Mouse (Mus musculus): ENCODE results near the gene Cfi. TPM values are rescaled to one million over a fixed set of nuclear protein-coding genes. Genes with fewer than 3 reads are reported as not detected.

Gene Cfi
- 1.2 TPM in 1 of 2 replicates, not detected in the other for total RNA-seq (2014; rRNA removed)
- 0.33 and 0.42 TPM in 2 replicates for polyA plus RNA-seq (2015; fragmentation: Nextera tagmentation; extraction: Ambion mirVana)

DNA sequence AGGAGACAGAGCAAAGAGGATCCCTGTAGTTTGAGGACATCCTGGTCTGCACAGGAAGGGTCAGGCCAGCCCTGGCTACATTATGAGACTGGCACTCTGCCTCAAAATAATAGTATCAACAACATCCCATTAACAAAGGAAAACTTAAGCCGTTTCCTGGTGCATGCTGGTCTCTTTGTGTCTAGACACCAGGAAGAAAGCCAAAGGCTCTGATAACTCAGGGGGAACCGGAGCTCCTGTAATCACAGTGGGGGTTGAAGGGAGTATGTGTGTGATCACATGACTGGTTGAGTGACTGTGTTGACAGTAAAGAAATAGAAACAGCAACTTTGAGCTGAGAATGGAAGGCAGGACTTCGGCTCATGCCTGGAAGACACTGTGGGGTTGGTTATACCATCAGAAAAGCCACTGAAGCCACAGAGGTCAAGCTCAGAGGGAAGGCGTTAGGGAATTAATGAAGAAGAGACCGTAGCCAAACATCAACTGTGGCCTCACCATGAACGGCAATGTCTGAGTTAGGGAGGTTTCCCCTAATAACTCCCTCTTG is at the start of gene Cfi:
TSS of gene Cfi (plus strand) at position 497 of the 547 bp plus-strand sequence.
- WGBS, result 58% methylated on average over 6 of the region's 6 CpGs

DNA sequence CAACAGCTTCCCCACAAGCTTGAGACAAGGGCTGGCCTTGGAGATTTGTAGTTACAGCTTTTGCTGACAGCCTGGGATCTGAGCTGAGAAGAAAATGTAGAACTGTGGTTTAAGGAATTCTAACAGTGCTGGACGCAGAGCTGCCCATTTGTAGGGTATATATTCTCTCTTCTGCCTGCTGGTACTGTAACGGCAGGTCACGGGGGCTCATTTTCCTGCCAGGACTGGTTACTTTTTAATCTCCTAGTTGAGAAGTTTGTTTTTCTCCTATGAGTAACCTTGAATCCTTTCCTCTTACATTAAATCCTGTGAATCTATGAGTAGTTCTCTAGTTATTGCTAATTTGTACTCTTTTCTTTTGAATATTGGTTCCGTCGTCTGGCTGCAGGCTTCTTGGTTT is 41.9 kb upstream of the Cfi start:
- H3K4me2 ChIP-seq (ENCODE audit: low read depth, low read length, poor library complexity, severe bottlenecking), result no peak overlapping the region
- no peak for ATAC-seq (ENCODE audit: low FRiP score)
- H3K27me3 ChIP-seq (ENCODE audit: insufficient read depth, low read length), result no peaks in the 10 kb centered on the region
- H3K9ac ChIP-seq (replicated peaks; ENCODE audit: low read length, poor library complexity, severe bottlenecking), result no peak overlapping the region
- TF ChIP-seq CTCF (IDR thresholded peaks at IDR 0.05), result no peak
- 93% methylated on average over 5 of the region's 5 CpGs for WGBS
- DNase-seq (ENCODE audit: low spot score), result no peak
- no peak overlapping the region for H3K27ac ChIP-seq (ENCODE audit: low read depth, low read length)
- no peaks in the 10 kb centered on the region for H3K36me3 ChIP-seq (ENCODE audit: insufficient read depth, low read length)
- H3K9me3 ChIP-seq (ENCODE audit: low read length), result no peaks in the 10 kb centered on the region
- H3K4me1 ChIP-seq (ENCODE audit: insufficient read depth, low read length), result no peaks in the 10 kb centered on the region
- H3K4me3 ChIP-seq (ENCODE audit: low read depth, low read length), result no peak overlapping the region

More for the DNA sequence above, at the start of gene Cfi:
- no peak within 1 kb of the TSS for H3K9ac ChIP-seq (replicated peaks; ENCODE audit: low read length, poor library complexity, severe bottlenecking)
- H3K4me1 ChIP-seq (ENCODE audit: insufficient read depth, low read length), result no peaks in the 10 kb centered on the region
- H3K27me3 ChIP-seq (ENCODE audit: insufficient read depth, low read length), result no peaks in the 10 kb centered on the region; the same call in 1 of the 2 replicates
- no peaks in the 10 kb centered on the region for H3K9me3 ChIP-seq (ENCODE audit: low read length)
- no peak within 1 kb of the TSS for H3K4me3 ChIP-seq (ENCODE audit: low read depth, low read length)
- no peak for TF ChIP-seq CTCF (IDR thresholded peaks at IDR 0.05)
- no peak for ATAC-seq (ENCODE audit: low FRiP score)
- H3K27ac ChIP-seq (ENCODE audit: low read depth, low read length), result no peak within 1 kb of the TSS
- DNase-seq (ENCODE audit: low spot score), result no peak
- H3K4me2 ChIP-seq (ENCODE audit: low read depth, low read length, poor library complexity, severe bottlenecking), result peak within 1 kb of the TSS; percentile 22; the same call in 1 of the 2 replicates
- no peaks in the 10 kb centered on the region for H3K36me3 ChIP-seq (ENCODE audit: insufficient read depth, low read length)

DNA sequence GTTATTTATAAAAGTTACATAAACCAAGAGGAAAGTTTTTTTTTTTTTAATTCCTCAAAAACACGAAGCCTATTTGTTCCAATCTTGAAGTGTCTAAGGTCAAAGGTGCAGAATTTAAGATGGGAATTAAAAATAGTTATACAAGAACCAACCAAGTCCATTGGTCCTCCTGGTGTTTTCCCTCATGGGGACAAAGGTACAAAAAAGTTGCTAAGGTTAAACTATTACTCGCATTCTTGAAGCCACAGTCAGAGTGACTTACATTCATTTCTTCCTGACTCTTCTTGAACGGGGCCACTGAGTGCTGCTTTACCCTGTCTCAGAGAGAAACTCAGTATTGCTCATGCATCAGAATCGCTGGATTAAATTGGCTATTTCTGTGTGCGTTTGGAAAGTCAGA is 38.3 kb upstream of the Cfi start:
- Histone ChIP-seq H3K4me2 (ENCODE audit: low read depth, low read length, poor library complexity, severe bottlenecking) (no peak overlapping the region), H3K9me3 (ENCODE audit: low read length) (no peaks in the 10 kb centered on the region), H3K9ac (replicated peaks; ENCODE audit: low read length, poor library complexity, severe bottlenecking) (no peak overlapping the region), H3K36me3 (ENCODE audit: insufficient read depth, low read length) (no peaks in the 10 kb centered on the region), H3K4me1 (ENCODE audit: insufficient read depth, low read length) (no peaks in the 10 kb centered on the region), H3K27me3 (ENCODE audit: insufficient read depth, low read length) (no peaks in the 10 kb centered on the region), H3K27ac (ENCODE audit: low read depth, low read length) (no peak overlapping the region), H3K4me3 (ENCODE audit: low read depth, low read length) (no peak overlapping the region)
- DNase-seq (ENCODE audit: low spot score) (no peak), ATAC-seq (ENCODE audit: low FRiP score) (no peak)
- TF ChIP-seq CTCF (IDR thresholded peaks at IDR 0.05), result no peak
- WGBS, result 80% methylated on average over 5 of the region's 5 CpGs

DNA sequence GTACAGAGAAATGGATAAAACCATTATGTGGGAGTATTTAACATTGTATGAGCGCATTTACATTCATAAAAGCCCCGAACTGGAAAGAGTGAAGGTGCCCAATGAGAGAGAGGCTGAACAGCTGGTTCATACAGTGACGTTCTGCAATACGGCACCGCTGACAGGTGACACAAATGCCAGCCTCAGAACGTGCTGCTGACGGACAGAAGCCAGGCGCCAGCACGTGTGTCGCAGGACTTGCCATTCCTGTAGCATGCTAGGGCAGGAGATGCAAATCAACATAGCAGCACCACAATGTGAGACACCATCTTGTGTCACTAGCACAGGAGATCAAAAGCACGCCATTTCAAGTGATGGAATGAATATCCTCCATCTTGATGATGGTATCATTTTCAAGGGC is 37.1 kb upstream of the Cfi start:
- Histone ChIP-seq H3K4me3 (ENCODE audit: low read depth, low read length) (no peak overlapping the region), H3K9ac (replicated peaks; ENCODE audit: low read length, poor library complexity, severe bottlenecking) (no peak overlapping the region), H3K36me3 (ENCODE audit: insufficient read depth, low read length) (no peaks in the 10 kb centered on the region), H3K27ac (ENCODE audit: low read depth, low read length) (no peak overlapping the region), H3K27me3 (ENCODE audit: insufficient read depth, low read length) (no peaks in the 10 kb centered on the region), H3K4me2 (ENCODE audit: low read depth, low read length, poor library complexity, severe bottlenecking) (no peak overlapping the region), H3K9me3 (ENCODE audit: low read length) (no peaks in the 10 kb centered on the region), H3K4me1 (ENCODE audit: insufficient read depth, low read length) (no peaks in the 10 kb centered on the region)
- no peak for DNase-seq (ENCODE audit: low spot score)
- no peak for TF ChIP-seq CTCF (IDR thresholded peaks at IDR 0.05)
- 83% methylated on average over 11 of the region's 11 CpGs for WGBS
- ATAC-seq (ENCODE audit: low FRiP score), result no peak; the same call in 1 of the 2 replicates

DNA sequence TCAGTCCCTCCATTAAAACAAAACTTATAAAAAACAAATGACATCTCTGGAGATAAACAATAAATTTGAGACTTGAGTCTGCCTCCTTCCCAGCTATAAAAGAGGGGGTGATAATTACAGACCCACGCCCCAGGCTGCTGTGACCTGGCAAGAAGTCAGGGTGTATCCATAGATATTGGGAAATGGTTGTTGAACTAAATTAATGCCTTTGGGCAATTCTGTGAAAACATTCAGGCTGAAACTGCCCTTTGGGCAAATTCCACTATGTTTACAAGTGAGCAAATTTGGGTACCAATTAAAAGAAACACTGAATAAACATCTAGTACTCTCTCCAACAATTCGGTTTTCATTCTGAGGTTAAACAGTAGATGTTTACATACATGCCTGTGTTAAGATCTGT is 36.7 kb upstream of the Cfi start:
- Histone ChIP-seq H3K27me3 (ENCODE audit: insufficient read depth, low read length) (no peaks in the 10 kb centered on the region), H3K4me3 (ENCODE audit: low read depth, low read length) (no peak overlapping the region), H3K4me1 (ENCODE audit: insufficient read depth, low read length) (no peaks in the 10 kb centered on the region), H3K4me2 (ENCODE audit: low read depth, low read length, poor library complexity, severe bottlenecking) (no peak overlapping the region), H3K9me3 (ENCODE audit: low read length) (no peaks in the 10 kb centered on the region), H3K9ac (replicated peaks; ENCODE audit: low read length, poor library complexity, severe bottlenecking) (no peak overlapping the region), H3K27ac (ENCODE audit: low read depth, low read length) (no peak overlapping the region), H3K36me3 (ENCODE audit: insufficient read depth, low read length) (no peaks in the 10 kb centered on the region)
- TF ChIP-seq CTCF (IDR thresholded peaks at IDR 0.05), result no peak
- no peak for DNase-seq (ENCODE audit: low spot score)
- no peak for ATAC-seq (ENCODE audit: low FRiP score)
- WGBS, result 79% methylated on average over 2 of the region's 2 CpGs

DNA sequence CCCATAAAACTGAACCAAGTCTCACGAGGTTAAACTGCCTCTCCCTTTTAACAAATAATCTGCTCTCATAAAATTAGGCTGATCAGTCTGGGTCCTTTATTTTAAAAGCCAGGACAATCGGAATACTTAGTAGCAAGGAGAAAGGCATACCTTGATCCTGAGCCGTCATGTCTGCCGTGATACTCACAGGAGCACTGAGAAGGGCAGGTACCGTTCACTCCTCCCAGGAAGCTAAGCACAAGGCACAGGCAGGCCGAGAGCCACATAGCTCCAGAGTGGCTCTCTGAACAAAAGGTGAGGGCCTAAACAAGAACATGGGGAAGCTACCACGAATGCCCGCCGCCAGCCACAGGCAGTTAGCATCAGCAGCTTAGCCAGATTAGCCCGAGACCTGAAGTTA is 31.9 kb upstream of the Cfi start, which contains the start of gene Lrit3:
TSS of gene Lrit3 (minus strand) at position 266 of the 400 bp plus-strand sequence.
- no peaks in the 10 kb centered on the region for H3K36me3 ChIP-seq (ENCODE audit: insufficient read depth, low read length)
- H3K4me1 ChIP-seq (ENCODE audit: insufficient read depth, low read length), result no peaks in the 10 kb centered on the region
- H3K9ac ChIP-seq (replicated peaks; ENCODE audit: low read length, poor library complexity, severe bottlenecking), result no peak within 1 kb of the TSS
- DNase-seq (ENCODE audit: low spot score) (no peak), ATAC-seq (ENCODE audit: low FRiP score) (no peak)
- no peaks in the 10 kb centered on the region for H3K27me3 ChIP-seq (ENCODE audit: insufficient read depth, low read length)
- TF ChIP-seq CTCF (IDR thresholded peaks at IDR 0.05), result no peak
- no peak within 1 kb of the TSS for H3K27ac ChIP-seq (ENCODE audit: low read depth, low read length)
- H3K4me2 ChIP-seq (ENCODE audit: low read depth, low read length, poor library complexity, severe bottlenecking), result no peak within 1 kb of the TSS
- WGBS, result 80% methylated on average over 10 of the region's 10 CpGs
- no peak within 1 kb of the TSS for H3K4me3 ChIP-seq (ENCODE audit: low read depth, low read length)
- no peaks in the 10 kb centered on the region for H3K9me3 ChIP-seq (ENCODE audit: low read length)

Measured in midbrain, postnatal 0 days (tissue).